Mouse (Mus musculus) kidney, embryonic 14.5 days (tissue): ENCODE measurements around the gene Fanci. TPM values are rescaled to one million over a fixed set of nuclear protein-coding genes. Genes with fewer than 3 reads are reported as not detected.

Source experiments
- ATAC-seq: fragments of 200-750 bp; cut with Nextera tagmentation; 2 replicates; pipeline ENCODE4 v1.8.0; 2017; ENCODE audit warnings: moderate number of reproducible peaks, mild to moderate bottlenecking, moderate TSS enrichment, moderate library complexity; ENCODE audit not compliant: low FRiP score, low TSS enrichment
- H3K27ac ChIP-seq: fragments of 300-500 bp; sonication (generic); 2 replicates; pipeline ENCODE4 v1.5.1; 2014; ENCODE audit warnings: low read depth, mild to moderate bottlenecking, low read length, moderate library complexity, mixed read lengths
- H3K27me3 ChIP-seq: fragments of 300-500 bp; sonication (generic); 2 replicates; pipeline ENCODE4 v1.6.1; 2014; ENCODE audit warnings: mild to moderate bottlenecking, low read length; ENCODE audit not compliant: control insufficient read depth, insufficient read depth
- H3K36me3 ChIP-seq: fragments of 300-500 bp; sonication (generic); 2 replicates; pipeline ENCODE4 v1.6.1; 2014; ENCODE audit warnings: low read length, mixed read lengths; ENCODE audit not compliant: control insufficient read depth, insufficient read depth
- H3K4me1 ChIP-seq: fragments of 300-500 bp; sonication (generic); 2 replicates; pipeline ENCODE4 v1.6.1; 2014; ENCODE audit warnings: low read length, mixed read lengths; ENCODE audit not compliant: control insufficient read depth, insufficient read depth
- H3K4me2 ChIP-seq: fragments of 300-500 bp; sonication (generic); replicated peaks from 2 replicates; pipeline ENCODE4 v1.6.1; 2014; ENCODE audit warnings: low read depth, mild to moderate bottlenecking, low read length
- H3K4me3 ChIP-seq: fragments of 300-500 bp; sonication (generic); 2 replicates; pipeline ENCODE4 v1.5.1; 2014; ENCODE audit warnings: mild to moderate bottlenecking, low read length
- H3K9ac ChIP-seq: fragments of 300-500 bp; sonication (generic); 2 replicates; pipeline ENCODE4 v1.6.1; 2014; ENCODE audit warnings: low read depth, mild to moderate bottlenecking, low read length, moderate library complexity
- H3K9me3 ChIP-seq: fragments of 300-500 bp; sonication (generic); 2 replicates; pipeline ENCODE4 v1.6.1; 2016; ENCODE audit warnings: low read length; ENCODE audit not compliant: control insufficient read depth
- WGBS: fragments of 180-500 bp; shearing (Covaris S2); extraction: QIAGEN DNeasy Blood & Tissue Kit; methylation state at CpG from one replicate; pipeline ENCODE4 v1.1.7; 2014; 5-methylcytosine and 5-hydroxymethylcytosine counted together
- polyA plus RNA-seq: library from polyadenylated mRNA; unstranded; fragments of >200 nt; fragmentation: Nextera tagmentation; extraction: Ambion mirVana; gene quantifications from 2 replicates; pipeline ENCODE4 v1.2.1, GENCODE M21; 2014

Gene Fanci
- polyA plus RNA-seq, 1 experiment from 2014 or later, result 13.5 TPM

GRCm38 (mm10) chr7:79422876-79423275 lies 31.1 kb downstream of the Fanci start:
- Histone ChIP-seq H3K4me2 (no peak overlapping the region), H3K4me3 (no peak overlapping the region), H3K9me3 (no peaks in the 10 kb centered on the region), H3K9ac (no peak overlapping the region), H3K27me3 (no peaks in the 10 kb centered on the region), H3K36me3 (peaks cover 3% of the 10 kb centered on the region; the same call in 1 of the 2 replicates), H3K4me1 (no peaks in the 10 kb centered on the region), H3K27ac (no peak overlapping the region)
- WGBS, result 88% methylated on average over 10 of the region's 10 CpGs
- no peak for ATAC-seq

- no peak overlapping the region for H3K9ac ChIP-seq
- no peak for ATAC-seq
- 90% methylated on average over 10 of the region's 10 CpGs for WGBS
- no peak overlapping the region for H3K4me3 ChIP-seq
- no peaks in the 10 kb centered on the region for H3K4me1 ChIP-seq
- no peak overlapping the region for H3K4me2 ChIP-seq
- no peak overlapping the region for H3K27ac ChIP-seq
- H3K9me3 ChIP-seq, result no peaks in the 10 kb centered on the region
- H3K27me3 ChIP-seq, result no peaks in the 10 kb centered on the region
- H3K36me3 ChIP-seq, result peaks cover 3% of the 10 kb centered on the region; the same call in 1 of the 2 replicates
These were observed 34.1 kb downstream of the Fanci start for GRCm38 (mm10) chr7:79425804-79426203.

GRCm38 (mm10) chr7:79428243-79428642 lies 36.5 kb downstream of the Fanci start:
- 58% methylated on average over 5 of the region's 5 CpGs for WGBS

GRCm38 (mm10) chr7:79440035-79440434 lies 48.3 kb downstream of the Fanci start:
- no peak overlapping the region for H3K9ac ChIP-seq
- no peak overlapping the region for H3K4me2 ChIP-seq
- peaks cover 11% of the 10 kb centered on the region; the same call in 1 of the 2 replicates for H3K36me3 ChIP-seq
- H3K4me1 ChIP-seq, result no peaks in the 10 kb centered on the region
- H3K9me3 ChIP-seq, result no peaks in the 10 kb centered on the region
- no peak overlapping the region for H3K27ac ChIP-seq
- H3K4me3 ChIP-seq, result no peak overlapping the region
- H3K27me3 ChIP-seq, result no peaks in the 10 kb centered on the region
- ATAC-seq, result no peak
- WGBS, result 83% methylated on average over 2 of the region's 2 CpGs

More at GRCm38 (mm10) chr7:79428243-79428642, 36.5 kb downstream of the Fanci start:
- Histone ChIP-seq H3K9me3 (no peaks in the 10 kb centered on the region), H3K36me3 (peaks cover 3% of the 10 kb centered on the region; the same call in 1 of the 2 replicates), H3K4me2 (no peak overlapping the region), H3K9ac (no peak overlapping the region), H3K4me1 (no peaks in the 10 kb centered on the region), H3K4me3 (no peak overlapping the region), H3K27me3 (no peaks in the 10 kb centered on the region), H3K27ac (no peak overlapping the region)
- ATAC-seq, result no peak

- Histone ChIP-seq H3K4me3 (no peak overlapping the region), H3K4me1 (no peaks in the 10 kb centered on the region), H3K27ac (no peak overlapping the region), H3K4me2 (no peak overlapping the region), H3K27me3 (no peaks in the 10 kb centered on the region), H3K9ac (no peak overlapping the region), H3K36me3 (peaks cover 66% of the 10 kb centered on the region), H3K9me3 (no peaks in the 10 kb centered on the region)
- ATAC-seq, result no peak
- 94% methylated on average over 2 of the region's 2 CpGs for WGBS
These were observed 55.3 kb downstream of the Fanci start for GRCm38 (mm10) chr7:79447048-79447447.

- no peaks in the 10 kb centered on the region for H3K27me3 ChIP-seq
- 93% methylated on average over 3 of the region's 3 CpGs for WGBS
- no peak for ATAC-seq
- H3K4me1 ChIP-seq, result no peaks in the 10 kb centered on the region
- H3K27ac ChIP-seq, result no peak overlapping the region
- no peak overlapping the region for H3K4me2 ChIP-seq
- no peak overlapping the region for H3K4me3 ChIP-seq
- H3K36me3 ChIP-seq, result peaks cover 71% of the 10 kb centered on the region
- H3K9ac ChIP-seq, result no peak overlapping the region
- no peaks in the 10 kb centered on the region for H3K9me3 ChIP-seq
These were observed 55.8 kb downstream of the Fanci start for GRCm38 (mm10) chr7:79447486-79447885.

GRCm38 (mm10) chr7:79461721-79462120 lies 70.0 kb downstream of the Fanci start:
- H3K9ac ChIP-seq, result no peak overlapping the region
- no peak overlapping the region for H3K4me3 ChIP-seq
- H3K36me3 ChIP-seq, result peaks cover 64% of the 10 kb centered on the region
- H3K4me2 ChIP-seq, result no peak overlapping the region
- 92% methylated on average over 10 of the region's 10 CpGs for WGBS
- no peaks in the 10 kb centered on the region for H3K9me3 ChIP-seq
- no peaks in the 10 kb centered on the region for H3K27me3 ChIP-seq
- peaks cover 13% of the 10 kb centered on the region for H3K4me1 ChIP-seq
- ATAC-seq, result no peak
- H3K27ac ChIP-seq, result no peak overlapping the region

- H3K4me2 ChIP-seq, result no peak overlapping the region
- peaks cover 47% of the 10 kb centered on the region for H3K36me3 ChIP-seq
- no peaks in the 10 kb centered on the region for H3K9me3 ChIP-seq
- H3K4me1 ChIP-seq, result peaks cover 23% of the 10 kb centered on the region
- ATAC-seq, result no peak
- no peak overlapping the region for H3K4me3 ChIP-seq
- 89% methylated on average over 11 of the region's 11 CpGs for WGBS
- H3K9ac ChIP-seq, result no peak overlapping the region
- no peak overlapping the region for H3K27ac ChIP-seq
- no peaks in the 10 kb centered on the region for H3K27me3 ChIP-seq
These were observed 71.8 kb downstream of the Fanci start for GRCm38 (mm10) chr7:79463376-79464077.

- ATAC-seq, result no peak
- Histone ChIP-seq H3K27ac (no peak overlapping the region), H3K27me3 (no peaks in the 10 kb centered on the region), H3K4me1 (peaks cover 24% of the 10 kb centered on the region), H3K9ac (peak overlapping the region; percentile 91), H3K9me3 (no peaks in the 10 kb centered on the region), H3K36me3 (peaks cover 33% of the 10 kb centered on the region), H3K4me3 (peak overlapping the region; percentile 87), H3K4me2 (peak overlapping the region; percentile 94)
- 7% methylated on average over 43 of the region's 47 CpGs for WGBS
These were observed 73.2 kb downstream of the Fanci start for GRCm38 (mm10) chr7:79464776-79465420.
